Mouse (Mus musculus) T-cell, adult 2 months (primary cell): ENCODE measurements around the gene Ctsh.

Experiments
- DNase-seq: peaks from one replicate; pipeline ENCODE4 v3.0.0; 2022; ENCODE audit warnings: low spot score

Gene Ctsh

DNA sequence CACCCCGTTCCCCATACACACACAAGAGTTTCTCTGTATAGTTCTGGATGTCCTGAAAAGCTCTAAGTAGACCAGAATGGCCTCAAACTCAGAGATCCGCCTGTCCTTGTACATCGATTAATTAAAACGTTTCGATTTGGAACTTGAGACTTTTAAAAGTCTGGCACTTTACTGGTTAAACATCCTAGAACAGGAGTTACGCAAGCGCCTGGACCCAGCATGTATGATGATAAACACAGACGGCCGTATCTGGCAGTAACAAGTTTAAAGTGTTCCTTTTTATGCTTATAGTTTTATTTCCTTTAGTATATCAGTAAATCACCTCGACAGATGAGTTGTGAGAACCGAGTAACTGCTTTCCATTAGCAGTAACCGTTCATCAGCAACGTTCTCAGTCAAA lies 59.2 kb downstream of the Ctsh start:
- no peak for DNase-seq

DNA sequence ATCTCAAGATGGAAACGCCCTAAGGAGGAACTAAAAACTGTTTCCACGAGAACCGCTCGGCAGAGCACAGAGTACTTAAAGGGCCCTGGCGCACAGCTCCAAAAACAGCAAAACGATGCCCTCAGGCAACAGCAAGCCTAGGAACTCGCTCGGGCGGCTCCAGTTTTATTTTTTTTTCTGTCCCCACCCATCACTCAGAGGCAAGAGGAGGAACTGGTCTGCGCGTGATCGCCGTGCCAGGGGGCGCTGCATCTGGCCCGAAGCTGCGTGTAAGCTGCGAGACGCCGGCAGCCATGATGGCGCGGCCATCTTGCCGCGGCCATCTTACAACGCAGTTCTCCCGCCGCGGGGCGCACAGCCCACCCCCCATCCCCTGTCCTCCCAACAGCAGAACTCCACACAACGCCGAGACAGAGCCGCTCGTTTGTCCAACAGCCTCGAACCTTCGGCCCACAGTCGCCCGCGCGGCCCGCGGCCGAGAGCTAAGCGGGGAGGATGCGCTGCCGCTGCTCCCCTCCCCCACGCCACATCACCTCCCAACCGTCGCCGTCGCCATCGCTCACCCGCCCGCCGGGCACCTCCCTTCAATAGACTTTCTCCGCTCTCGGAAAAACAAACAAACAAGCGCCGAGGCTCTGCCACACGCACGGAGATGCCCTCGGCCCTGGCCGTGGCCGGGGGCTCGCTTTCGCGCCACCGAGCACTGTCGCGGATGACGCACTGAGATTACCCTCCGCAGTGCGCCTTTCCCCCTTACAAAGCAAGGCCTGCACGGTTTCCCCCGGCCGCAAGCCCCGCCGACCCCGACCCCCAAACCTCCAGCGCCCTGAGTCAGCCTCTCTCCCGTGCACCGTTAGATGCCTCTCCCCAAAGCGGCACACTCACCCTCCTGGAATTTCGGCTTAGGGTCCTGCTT lies 60.0 kb downstream of the Ctsh start:
- peak; percentile 93 for DNase-seq

DNA sequence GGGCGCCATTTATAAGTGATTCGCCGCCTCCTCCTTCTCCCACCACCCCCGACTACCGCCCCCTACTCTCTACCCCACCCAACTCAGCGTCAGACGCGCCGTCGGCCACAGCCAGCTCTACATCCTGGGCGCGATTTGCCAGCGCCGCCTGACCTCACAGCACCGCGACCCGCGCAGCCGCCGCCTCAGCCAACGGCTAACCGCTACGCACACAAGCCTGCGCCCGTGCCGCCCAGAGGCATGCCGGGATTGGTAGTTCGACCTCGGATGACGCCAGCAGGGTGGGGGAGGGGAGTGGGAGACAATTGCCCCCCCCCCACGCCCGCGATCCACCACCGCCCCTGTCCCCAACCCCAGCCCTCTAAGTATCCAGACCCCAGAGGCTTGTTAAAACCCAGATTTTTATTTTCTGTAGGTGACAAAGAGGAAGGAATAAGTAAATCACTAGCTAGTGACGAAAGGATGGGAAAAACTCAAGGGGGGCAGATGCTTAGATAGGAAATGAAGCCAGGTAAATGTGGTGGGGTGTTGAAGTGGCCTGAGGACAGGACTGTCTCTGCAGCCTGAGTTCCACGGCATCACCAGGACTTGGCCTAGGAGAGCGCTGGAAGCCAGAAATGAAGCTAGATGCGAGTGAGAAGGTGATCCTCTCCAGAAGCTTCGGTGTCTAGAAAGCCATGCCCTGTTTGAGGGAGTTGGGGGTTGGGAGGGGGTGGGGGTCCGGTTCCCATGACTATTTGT lies 60.8 kb downstream of the Ctsh start, which contains the start of gene Morf4l1:
TSS of gene Morf4l1 (minus strand) at position 208 of the 741 bp plus-strand sequence.
- DNase-seq, result peak; percentile 98

DNA sequence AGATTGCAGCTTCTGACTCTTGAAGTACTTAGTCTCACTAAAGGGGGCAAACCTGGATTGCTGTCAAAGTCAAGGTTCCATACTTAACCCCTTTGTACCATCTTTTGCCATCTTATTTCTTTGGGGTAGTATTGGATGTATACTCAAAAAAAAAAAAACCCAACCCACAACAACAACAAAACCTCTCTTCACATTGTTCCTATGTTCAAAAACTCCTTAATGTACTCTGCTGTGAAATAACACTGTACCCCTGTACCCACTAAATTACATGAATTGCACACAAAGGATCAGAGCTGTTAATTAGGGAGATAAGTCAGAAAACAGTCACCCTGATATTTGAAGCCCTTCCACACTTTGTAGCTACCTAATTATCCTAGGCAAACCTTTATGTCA lies 61.4 kb downstream of the Ctsh start:
- no peak for DNase-seq

DNA sequence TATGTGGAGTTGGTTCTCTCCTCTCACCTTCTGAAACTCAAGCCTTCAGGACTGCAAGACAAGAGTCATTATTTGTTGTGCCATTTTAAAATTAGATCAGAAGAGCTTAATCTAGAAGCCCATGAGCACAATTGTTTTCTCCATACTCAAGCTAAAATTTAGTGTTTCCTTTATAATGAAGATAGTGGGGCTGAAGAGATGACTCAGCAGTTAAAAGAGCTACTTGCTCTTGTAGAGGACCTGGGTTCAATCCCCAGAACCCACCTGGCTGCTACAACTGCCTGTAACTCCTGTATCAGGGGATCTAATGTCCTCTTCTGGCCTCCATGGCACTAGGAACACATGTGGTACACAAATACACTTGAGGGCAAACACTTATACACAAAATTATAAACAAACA lies 63.3 kb downstream of the Ctsh start:
- DNase-seq, result no peak

DNA sequence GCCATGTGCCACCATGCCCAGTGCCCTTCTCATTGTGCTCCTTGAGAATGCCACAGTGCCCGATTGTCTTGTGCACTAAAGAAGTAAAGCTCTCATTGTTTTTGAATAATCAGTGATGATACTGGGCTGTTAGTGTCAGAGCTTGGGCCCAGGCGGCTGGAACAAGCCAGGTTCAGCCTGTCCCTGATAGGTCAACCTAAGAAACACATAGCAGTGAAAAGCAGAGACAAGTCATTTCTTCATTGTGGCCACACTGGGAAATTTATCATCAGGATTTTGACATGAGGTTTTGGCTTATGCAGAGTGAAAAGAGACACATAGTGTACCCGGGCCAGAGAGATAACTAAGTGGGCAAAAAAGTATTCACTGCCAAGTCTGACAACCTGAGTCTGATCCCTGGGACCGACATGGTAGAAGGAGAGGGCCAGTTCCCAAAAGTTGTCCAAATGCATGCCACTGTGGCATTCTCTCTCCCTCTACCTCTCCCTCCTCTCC lies 68.3 kb downstream of the Ctsh start:
- no peak for DNase-seq

DNA sequence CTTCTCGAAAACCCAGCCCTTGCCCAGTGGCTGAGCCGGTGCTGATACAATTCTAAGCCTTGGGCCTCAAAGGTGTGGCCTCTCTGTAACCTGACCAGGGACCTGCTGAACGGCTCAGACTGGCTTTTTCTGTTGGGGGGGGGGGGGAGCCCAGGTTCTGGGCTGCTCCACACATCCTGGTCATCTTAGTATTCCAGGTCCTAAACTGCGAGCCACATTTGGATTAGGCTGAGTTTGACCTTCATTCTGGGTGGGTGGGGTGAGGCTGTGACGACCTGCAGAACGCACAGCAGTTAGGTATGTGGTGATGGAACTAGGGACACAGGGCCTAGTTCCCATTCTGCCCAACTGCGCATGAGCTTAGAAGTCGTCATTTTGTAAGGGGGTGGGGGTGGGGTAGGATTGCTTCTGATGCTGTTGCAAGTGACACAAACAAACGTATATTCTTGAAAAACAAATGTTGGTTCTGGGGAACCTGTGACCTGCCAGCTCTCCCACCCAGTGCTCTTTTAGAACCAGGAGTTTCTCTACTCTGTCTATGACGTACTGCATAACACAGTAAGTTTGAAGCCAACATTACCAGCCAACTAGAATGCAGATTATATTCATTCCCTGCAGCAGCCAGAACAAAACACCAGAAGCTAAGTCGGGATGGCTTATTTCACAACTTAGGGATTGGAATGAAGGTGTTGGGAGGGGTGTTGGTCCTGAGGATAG lies 70.4 kb downstream of the Ctsh start:
- no peak for DNase-seq

DNA sequence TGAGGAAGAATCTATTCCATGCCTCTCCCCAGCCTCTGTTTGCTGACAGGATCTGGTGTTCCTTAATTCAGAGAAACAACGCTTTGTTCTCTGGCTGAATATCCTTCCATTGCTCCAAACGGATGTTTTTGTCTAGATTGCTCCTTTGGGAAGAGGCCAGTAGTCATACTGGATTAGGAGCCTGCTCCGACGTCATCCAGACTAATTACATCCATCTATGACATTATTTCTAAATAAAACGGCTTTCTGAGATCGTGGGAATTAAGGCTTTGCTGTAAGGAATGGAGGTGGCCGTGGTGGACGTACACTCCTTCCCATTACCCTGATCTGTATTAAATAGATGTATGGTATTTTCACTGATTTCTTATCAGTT lies 70.9 kb downstream of the Ctsh start:
- no peak for DNase-seq
